Mouse (Mus musculus) limb, embryonic 14.5 days (tissue): ENCODE measurements around the gene Dnlz. TPM values are rescaled to one million over a fixed set of nuclear protein-coding genes. Genes with fewer than 3 reads are reported as not detected.

Experiments
- ATAC-seq: fragments of 200-750 bp; cut with Nextera tagmentation; 2 replicates; pipeline ENCODE4 v1.8.0; 2017; ENCODE audit warnings: low read depth, moderate number of reproducible peaks, moderate TSS enrichment; ENCODE audit not compliant: low FRiP score
- DNase-seq: peaks from one replicate; pipeline ENCODE4 v3.0.0-alpha.2; 2015; ENCODE audit warnings: low spot score
- H3K27ac ChIP-seq: fragments of 300-500 bp; sonication (generic); replicated peaks from 2 replicates; pipeline ENCODE4 v1.5.1; 2014; ENCODE audit warnings: low read depth, mild to moderate bottlenecking, low read length, moderate library complexity, mixed read lengths
- H3K27me3 ChIP-seq: fragments of 300-500 bp; sonication (generic); 2 replicates; pipeline ENCODE4 v1.6.1; 2014; ENCODE audit warnings: low read length, mixed read lengths; ENCODE audit not compliant: control insufficient read depth, insufficient read depth
- H3K36me3 ChIP-seq: fragments of 300-500 bp; sonication (generic); 2 replicates; pipeline ENCODE4 v1.6.1; 2014; ENCODE audit warnings: mild to moderate bottlenecking, low read length, moderate library complexity, mixed read lengths; ENCODE audit not compliant: control insufficient read depth, insufficient read depth
- H3K4me1 ChIP-seq: fragments of 300-500 bp; sonication (generic); 2 replicates; pipeline ENCODE4 v1.6.1; 2014; ENCODE audit warnings: antibody characterized with exemption, low read length, mixed read lengths; ENCODE audit not compliant: control insufficient read depth, insufficient read depth
- H3K4me2 ChIP-seq: fragments of 300-500 bp; sonication (generic); replicated peaks from 2 replicates; pipeline ENCODE4 v1.6.1; 2014; ENCODE audit warnings: low read depth, mild to moderate bottlenecking, low read length, moderate library complexity; ENCODE audit not compliant: severe bottlenecking
- H3K4me3 ChIP-seq: fragments of 300-500 bp; sonication (generic); replicated peaks from 2 replicates; pipeline ENCODE4 v1.5.1; 2014; ENCODE audit warnings: low read length
- H3K9ac ChIP-seq: fragments of 300-500 bp; sonication (generic); 2 replicates; pipeline ENCODE4 v1.6.1; 2014; ENCODE audit warnings: mild to moderate bottlenecking, low read depth, low read length, moderate library complexity; ENCODE audit not compliant: severe bottlenecking
- H3K9me3 ChIP-seq: fragments of 300-500 bp; sonication (generic); 2 replicates; pipeline ENCODE4 v1.6.1; 2016; ENCODE audit warnings: low read length; ENCODE audit not compliant: control insufficient read depth
- POLR2A ChIP-seq: fragments of 200-500 bp; IDR thresholded peaks from 2 replicates; pipeline ENCODE4 v1.8.0; 2012; ENCODE audit warnings: inconsistent platforms, mild to moderate bottlenecking, moderate library complexity, borderline replicate concordance; ENCODE audit not compliant: insufficient read depth, insufficient read length; ENCODE audit errors: extremely low read depth
- WGBS: fragments of 180-500 bp; shearing (Covaris S2); extraction: QIAGEN DNeasy Blood & Tissue Kit; methylation state at CpG from one replicate; pipeline ENCODE4 v1.1.7; 2014; 5-methylcytosine and 5-hydroxymethylcytosine counted together
- polyA plus RNA-seq, 2 experiments: library from polyadenylated mRNA; depleted of rRNA in 1 of 2; stranded (reverse) in 1 of 2; unstranded in 1 of 2; fragments of >200 nt; fragmentation: Nextera tagmentation in 1 of 2; extraction: Ambion mirVana in 1 of 2; gene quantifications; 2 replicates each; pipeline versions ENCODE4 v1.2.1 to v1.2.3; 2012 to 2014

The Dnlz gene
- polyA plus RNA-seq, 2 experiments: 28.2 to 31.1 TPM

DNA sequence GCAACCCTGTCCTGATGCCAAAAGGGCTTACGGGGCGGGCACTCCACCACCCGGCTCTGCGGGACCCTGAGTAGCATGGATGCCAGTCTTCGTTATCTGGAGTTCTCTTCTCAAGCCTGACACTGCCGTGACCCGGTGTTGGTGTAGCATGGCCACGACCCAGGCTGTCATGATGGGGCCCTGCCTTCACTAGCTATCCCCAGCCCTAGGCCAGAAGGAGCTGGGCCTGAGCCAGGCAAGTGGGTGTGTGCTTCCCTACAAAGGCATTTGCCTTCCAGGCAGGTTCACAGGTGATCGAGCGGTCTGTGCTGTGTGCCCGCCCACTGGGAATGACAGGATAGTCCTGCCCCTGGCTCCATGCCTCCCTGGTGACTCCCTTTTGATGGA lies 36.0 kb downstream of the Dnlz start:
- H3K9ac ChIP-seq: peak overlapping the region; percentile 87
- no peak for DNase-seq
- 1% methylated on average over 11 of the region's 11 CpGs for WGBS

GRCm38 (mm10) chr2:26315072-26315924 lies 36.6 kb downstream of the Dnlz start, which contains the start of gene Gpsm1:
Gpsm1 (plus strand) TSS chr2:26315515.
- DNase-seq: peak; percentile 77
- ATAC-seq: peak; percentile 85
- H3K4me3 ChIP-seq: peak within 1 kb of the TSS; percentile 90
- no peaks in the 10 kb centered on the region for H3K27me3 ChIP-seq
- peak within 1 kb of the TSS; percentile 94 for H3K27ac ChIP-seq
- peaks cover 39% of the 10 kb centered on the region for H3K4me1 ChIP-seq
- H3K9ac ChIP-seq: peak within 1 kb of the TSS; percentile 87
- H3K4me2 ChIP-seq: peak within 1 kb of the TSS; percentile 95
- 0 out of 2 replicates have a peak, but pooled peaks have one; percentile 9 for TF ChIP-seq POLR2A
- 0 out of 2 replicates have a peak, but pooled peaks cover 8% of the 10 kb centered on the region for H3K36me3 ChIP-seq
- 2% methylated on average over 26 of the region's 66 CpGs for WGBS
- H3K9me3 ChIP-seq: no peaks in the 10 kb centered on the region

More for the DNA sequence above, 36.0 kb downstream of the Dnlz start:
- Histone ChIP-seq H3K4me3 (peak overlapping the region; percentile 90), H3K27me3 (no peaks in the 10 kb centered on the region), H3K9me3 (no peaks in the 10 kb centered on the region), H3K4me1 (peaks cover 39% of the 10 kb centered on the region), H3K4me2 (peak overlapping the region; percentile 95), H3K36me3 (0 out of 2 replicates have a peak, but pooled peaks cover 12% of the 10 kb centered on the region), H3K27ac (peak overlapping the region; percentile 94)
- no peak for TF ChIP-seq POLR2A
- ATAC-seq: peak; percentile 17

DNA sequence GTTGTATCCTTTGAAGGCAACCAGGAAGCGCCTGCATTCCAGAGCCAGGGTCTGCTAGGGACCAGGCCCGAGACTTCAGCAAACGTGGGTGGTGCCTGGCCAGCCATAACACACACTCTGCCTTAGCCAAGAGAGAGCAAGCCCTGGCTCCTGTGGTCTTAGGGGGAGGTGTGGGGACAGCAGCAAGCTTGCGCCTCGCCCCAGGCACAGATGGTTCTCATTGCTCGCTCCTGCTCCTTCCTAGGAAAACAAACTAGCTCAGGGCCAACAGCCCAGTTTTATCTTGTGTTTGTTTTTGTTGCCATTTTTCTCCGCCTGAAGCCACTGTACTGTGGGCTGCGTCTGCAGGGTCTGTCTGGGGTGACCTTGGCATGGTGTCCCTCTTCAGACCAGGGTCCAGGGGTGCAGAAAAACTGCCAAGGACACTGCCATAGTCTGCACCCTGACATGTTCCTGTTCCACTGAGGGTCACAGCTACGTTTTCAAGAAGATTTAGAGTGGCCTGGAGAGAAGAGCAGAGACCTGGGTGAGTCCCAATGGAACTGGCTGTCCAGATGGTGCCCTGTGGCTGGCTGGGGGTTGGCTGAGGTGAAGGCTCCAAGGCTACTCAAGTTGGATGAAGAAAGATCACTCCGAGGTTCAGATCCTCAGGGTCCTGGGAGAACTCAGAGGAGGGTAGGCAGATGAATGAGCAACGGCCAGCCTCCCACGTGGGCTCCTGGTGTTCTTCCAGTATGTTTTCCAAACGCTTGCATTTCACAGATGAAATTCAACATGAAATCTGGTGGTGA lies 37.4 kb downstream of the Dnlz start:
- Histone ChIP-seq H3K4me3 (peak overlapping the region; percentile 90), H3K9ac (peak overlapping the region; percentile 87), H3K36me3 (0 out of 2 replicates have a peak, but pooled peaks cover 7% of the 10 kb centered on the region), H3K27ac (peak overlapping the region; percentile 94), H3K4me1 (peaks cover 46% of the 10 kb centered on the region), H3K27me3 (no peaks in the 10 kb centered on the region), H3K9me3 (no peaks in the 10 kb centered on the region), H3K4me2 (peak overlapping the region; percentile 95)
- peak; percentile 79 for DNase-seq
- WGBS: 25% methylated on average over 13 of the region's 13 CpGs
- peak; percentile 3; the same call in 1 of the 2 replicates for ATAC-seq
- TF ChIP-seq POLR2A: no peak

- H3K27me3 ChIP-seq: no peaks in the 10 kb centered on the region
- DNase-seq: no peak
- TF ChIP-seq POLR2A: no peak
- no peak overlapping the region for H3K4me2 ChIP-seq
- H3K9ac ChIP-seq: no peak overlapping the region
- no peak overlapping the region for H3K27ac ChIP-seq
- no peaks in the 10 kb centered on the region for H3K9me3 ChIP-seq
- H3K4me1 ChIP-seq: peaks cover 52% of the 10 kb centered on the region
- no peak for ATAC-seq
- 90% methylated on average over 1 of the region's 1 CpGs for WGBS
- H3K36me3 ChIP-seq: 0 out of 2 replicates have a peak, but pooled peaks cover 5% of the 10 kb centered on the region
- H3K4me3 ChIP-seq: no peak overlapping the region
Measured at GRCm38 (mm10) chr2:26313394-26313793, 38.5 kb downstream of the Dnlz start.

DNA sequence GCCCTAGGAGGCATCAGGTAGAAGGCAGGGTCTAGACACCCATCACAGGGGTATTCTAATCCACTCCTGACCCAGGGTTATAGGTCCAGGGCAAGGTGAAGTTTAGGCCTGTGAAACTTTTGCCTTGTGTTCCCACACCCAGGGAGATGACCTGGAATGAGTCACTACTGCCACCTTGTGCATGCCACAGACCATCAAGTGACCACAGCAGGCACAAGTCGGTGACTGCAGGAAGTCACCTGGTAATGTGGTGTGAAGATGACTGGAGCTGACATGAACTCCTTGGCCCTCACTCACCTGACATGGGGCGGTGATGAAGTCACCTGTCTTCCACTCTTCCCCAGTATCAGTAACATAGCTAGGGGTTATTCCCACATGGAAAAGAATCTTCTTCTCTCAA lies 39.1 kb downstream of the Dnlz start:
- Histone ChIP-seq H3K9ac (no peak overlapping the region), H3K4me2 (no peak overlapping the region), H3K4me3 (no peak overlapping the region), H3K36me3 (no peaks in the 10 kb centered on the region), H3K27ac (no peak overlapping the region), H3K27me3 (no peaks in the 10 kb centered on the region), H3K4me1 (peaks cover 48% of the 10 kb centered on the region), H3K9me3 (no peaks in the 10 kb centered on the region)
- no peak for TF ChIP-seq POLR2A
- DNase-seq (no peak), ATAC-seq (no peak)
- WGBS: 60% methylated on average over 2 of the region's 2 CpGs
